Mouse (Mus musculus) stomach, postnatal 0 days (tissue): ENCODE measurements at regions not wholly inside any gene's neighbourhood (a gene's known extent, or its start where the extent isn't known, plus 50 kb on each side); places are given as distances from the start of the nearest gene placed in this dataset.

Experiments used
- CTCF ChIP-seq: IDR thresholded peaks from 2 replicates; pipeline ENCODE4 v1.5.1; 2016; ENCODE audit warnings: antibody characterized with exemption, low read depth, mild to moderate bottlenecking, moderate library complexity
- EP300 ChIP-seq: optimal IDR thresholded peaks from 2 replicates; pipeline ENCODE3; 2016; ENCODE audit warnings: antibody characterized with exemption

DNA sequence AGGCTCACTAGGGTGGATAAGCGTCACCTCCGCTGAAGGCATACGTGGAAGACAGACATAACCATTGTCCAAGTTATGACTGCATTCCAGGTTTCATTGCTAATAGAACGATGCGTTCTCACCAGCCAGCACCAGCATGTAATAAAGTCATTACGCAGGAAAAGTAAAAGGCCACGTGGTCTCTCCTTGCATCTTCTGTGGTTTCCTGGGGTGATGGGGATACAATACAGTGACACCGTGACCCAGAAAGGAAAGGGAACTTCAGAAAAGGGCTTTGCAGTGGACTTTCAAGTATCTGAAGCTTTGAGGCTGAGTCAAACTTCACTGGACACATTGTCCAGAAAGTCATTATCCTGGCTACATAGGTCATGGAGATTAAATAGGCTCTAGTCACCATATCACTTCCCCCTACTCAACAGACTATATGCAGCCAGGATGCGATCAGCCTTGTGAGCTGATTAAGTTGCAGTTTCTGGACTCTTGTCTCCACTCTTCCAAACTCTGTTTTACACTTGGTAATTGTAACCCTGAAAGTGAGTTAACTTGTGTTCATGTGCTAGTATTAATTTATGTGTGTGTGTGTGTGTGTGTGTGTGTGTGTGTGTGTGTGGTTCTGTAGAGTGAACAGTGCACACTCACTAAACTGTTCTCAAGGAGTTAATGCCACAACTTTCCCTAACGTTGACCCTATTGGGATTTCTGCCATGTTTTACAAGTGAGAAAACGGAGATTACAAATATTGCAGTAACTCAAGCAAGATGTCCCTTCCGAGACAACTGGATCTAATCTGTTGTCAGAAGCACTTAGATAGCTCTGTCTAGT is 522.2 kb downstream of the Rwdd3 start:
- TF ChIP-seq CTCF = no peak
- no peak for TF ChIP-seq EP300
